Mouse (Mus musculus): ENCODE measurements around the gene Tenm4. TPM values are rescaled to one million over a fixed set of nuclear protein-coding genes. Genes with fewer than 3 reads are reported as not detected.
A peak's percentile ranks its signal among the peaks of the same experiment; 100 is the strongest.

Gene Tenm4
- polyA plus RNA-seq, 1 experiment from 2014 or later, result 51.6 TPM

- Histone ChIP-seq H3K9me3 (replicated peaks) (no peaks in the 10 kb centered on the region), H3K36me3 (peaks cover 10% of the 10 kb centered on the region; the same call in 1 of the 2 replicates), H3K4me3 (replicated peaks) (no peak overlapping the region), H3K27ac (replicated peaks) (no peak overlapping the region), H3K4me2 (replicated peaks) (no peak overlapping the region), H3K4me1 (peaks cover 17% of the 10 kb centered on the region), H3K27me3 (no peaks in the 10 kb centered on the region), H3K9ac (no peak overlapping the region)
- ATAC-seq (ENCODE audit: insufficient number of reproducible peaks, low FRiP score, low TSS enrichment, low read depth), result no peak
- 72% methylated on average over 1 of the region's 1 CpGs for WGBS
These were observed 559.3 kb downstream of the Tenm4 start for GRCm38 (mm10) chr7:96730360-96730759.

GRCm38 (mm10) chr7:96731947-96732346 is 560.9 kb downstream of the Tenm4 start:
- no peak for ATAC-seq (ENCODE audit: insufficient number of reproducible peaks, low FRiP score, low TSS enrichment, low read depth)
- Histone ChIP-seq H3K27me3 (no peaks in the 10 kb centered on the region), H3K4me2 (replicated peaks) (no peak overlapping the region), H3K4me1 (peaks cover 23% of the 10 kb centered on the region), H3K9me3 (replicated peaks) (no peaks in the 10 kb centered on the region), H3K9ac (no peak overlapping the region), H3K27ac (replicated peaks) (no peak overlapping the region), H3K36me3 (peaks cover 10% of the 10 kb centered on the region; the same call in 1 of the 2 replicates), H3K4me3 (replicated peaks) (no peak overlapping the region)
- 89% methylated on average over 4 of the region's 4 CpGs for WGBS

- Histone ChIP-seq H3K4me2 (replicated peaks) (no peak overlapping the region), H3K27me3 (no peaks in the 10 kb centered on the region), H3K27ac (replicated peaks) (peak overlapping the region; percentile 60), H3K4me3 (replicated peaks) (no peak overlapping the region), H3K36me3 (peaks cover 6% of the 10 kb centered on the region; the same call in 1 of the 2 replicates), H3K9ac (no peak overlapping the region), H3K9me3 (replicated peaks) (no peaks in the 10 kb centered on the region), H3K4me1 (peaks cover 25% of the 10 kb centered on the region)
- 27% methylated on average over 7 of the region's 7 CpGs for WGBS
- ATAC-seq (ENCODE audit: insufficient number of reproducible peaks, low FRiP score, low TSS enrichment, low read depth), result peak; percentile 68
These were observed 563.4 kb downstream of the Tenm4 start for GRCm38 (mm10) chr7:96734315-96735058.

- Histone ChIP-seq H3K36me3 (no peaks in the 10 kb centered on the region; the same call in 1 of the 2 replicates), H3K4me3 (replicated peaks) (no peak overlapping the region), H3K4me1 (peaks cover 34% of the 10 kb centered on the region), H3K27ac (replicated peaks) (peak overlapping the region; percentile 77), H3K9me3 (replicated peaks) (no peaks in the 10 kb centered on the region), H3K4me2 (replicated peaks) (no peak overlapping the region), H3K27me3 (no peaks in the 10 kb centered on the region), H3K9ac (no peak overlapping the region)
- ATAC-seq (ENCODE audit: insufficient number of reproducible peaks, low FRiP score, low TSS enrichment, low read depth), result no peak
- 26% methylated on average over 6 of the region's 6 CpGs for WGBS
These were observed 569.6 kb downstream of the Tenm4 start for GRCm38 (mm10) chr7:96740631-96741030.

GRCm38 (mm10) chr7:96742221-96742620 is 571.2 kb downstream of the Tenm4 start:
- Histone ChIP-seq H3K27me3 (no peaks in the 10 kb centered on the region), H3K4me1 (peaks cover 42% of the 10 kb centered on the region), H3K4me2 (replicated peaks) (no peak overlapping the region), H3K9me3 (replicated peaks) (no peaks in the 10 kb centered on the region), H3K27ac (replicated peaks) (no peak overlapping the region), H3K36me3 (no peaks in the 10 kb centered on the region), H3K4me3 (replicated peaks) (no peak overlapping the region), H3K9ac (no peak overlapping the region)
- WGBS, result 30% methylated on average over 7 of the region's 7 CpGs
- ATAC-seq (ENCODE audit: insufficient number of reproducible peaks, low FRiP score, low TSS enrichment, low read depth), result no peak

GRCm38 (mm10) chr7:96745956-96746355 is 574.9 kb downstream of the Tenm4 start:
- Histone ChIP-seq H3K36me3 (no peaks in the 10 kb centered on the region), H3K27me3 (no peaks in the 10 kb centered on the region), H3K4me3 (replicated peaks) (no peak overlapping the region), H3K4me1 (peaks cover 54% of the 10 kb centered on the region), H3K9ac (no peak overlapping the region), H3K27ac (replicated peaks) (0 out of 2 replicates have a peak overlapping the region, but pooled peaks have one; percentile 22), H3K9me3 (replicated peaks) (no peaks in the 10 kb centered on the region), H3K4me2 (replicated peaks) (no peak overlapping the region)
- ATAC-seq (ENCODE audit: insufficient number of reproducible peaks, low FRiP score, low TSS enrichment, low read depth), result peak; percentile 64; the same call in 1 of the 2 replicates
- 29% methylated on average over 6 of the region's 6 CpGs for WGBS

- H3K9ac ChIP-seq, result no peak overlapping the region
- 77% methylated on average over 4 of the region's 4 CpGs for WGBS
- H3K27ac ChIP-seq (replicated peaks), result no peak overlapping the region
- H3K27me3 ChIP-seq, result no peaks in the 10 kb centered on the region
- H3K36me3 ChIP-seq, result no peaks in the 10 kb centered on the region
- no peak for ATAC-seq (ENCODE audit: insufficient number of reproducible peaks, low FRiP score, low TSS enrichment, low read depth)
- no peaks in the 10 kb centered on the region for H3K9me3 ChIP-seq (replicated peaks)
- H3K4me1 ChIP-seq, result peaks cover 51% of the 10 kb centered on the region
- H3K4me3 ChIP-seq (replicated peaks), result no peak overlapping the region
- H3K4me2 ChIP-seq (replicated peaks), result no peak overlapping the region
These were observed 575.7 kb downstream of the Tenm4 start for GRCm38 (mm10) chr7:96746706-96747105.

GRCm38 (mm10) chr7:96748538-96749045 is 577.5 kb downstream of the Tenm4 start:
- no peak overlapping the region for H3K4me2 ChIP-seq (replicated peaks)
- 50% methylated on average over 7 of the region's 7 CpGs for WGBS
- H3K9ac ChIP-seq, result no peak overlapping the region
- H3K4me1 ChIP-seq, result peaks cover 41% of the 10 kb centered on the region
- H3K9me3 ChIP-seq (replicated peaks), result no peaks in the 10 kb centered on the region
- H3K4me3 ChIP-seq (replicated peaks), result no peak overlapping the region
- no peaks in the 10 kb centered on the region for H3K27me3 ChIP-seq
- peak; percentile 15; the same call in 1 of the 2 replicates for ATAC-seq (ENCODE audit: insufficient number of reproducible peaks, low FRiP score, low TSS enrichment, low read depth)
- H3K36me3 ChIP-seq, result no peaks in the 10 kb centered on the region
- no peak overlapping the region for H3K27ac ChIP-seq (replicated peaks)

- H3K9ac ChIP-seq, result no peak overlapping the region
- peaks cover 48% of the 10 kb centered on the region for H3K4me1 ChIP-seq
- 31% methylated on average over 8 of the region's 8 CpGs for WGBS
- ATAC-seq (ENCODE audit: insufficient number of reproducible peaks, low FRiP score, low TSS enrichment, low read depth), result no peak
- H3K36me3 ChIP-seq, result no peaks in the 10 kb centered on the region
- no peaks in the 10 kb centered on the region for H3K27me3 ChIP-seq
- H3K27ac ChIP-seq (replicated peaks), result no peak overlapping the region
- H3K4me2 ChIP-seq (replicated peaks), result no peak overlapping the region
- no peak overlapping the region for H3K4me3 ChIP-seq (replicated peaks)
- H3K9me3 ChIP-seq (replicated peaks), result no peaks in the 10 kb centered on the region
These were observed 578.7 kb downstream of the Tenm4 start for GRCm38 (mm10) chr7:96749753-96750152.

GRCm38 (mm10) chr7:96751236-96751635 is 580.2 kb downstream of the Tenm4 start:
- H3K4me1 ChIP-seq, result peaks cover 44% of the 10 kb centered on the region
- H3K4me2 ChIP-seq (replicated peaks), result no peak overlapping the region
- H3K27me3 ChIP-seq, result no peaks in the 10 kb centered on the region
- H3K36me3 ChIP-seq, result no peaks in the 10 kb centered on the region
- no peak for ATAC-seq (ENCODE audit: insufficient number of reproducible peaks, low FRiP score, low TSS enrichment, low read depth)
- H3K9me3 ChIP-seq (replicated peaks), result no peaks in the 10 kb centered on the region
- 83% methylated on average over 2 of the region's 2 CpGs for WGBS
- no peak overlapping the region for H3K9ac ChIP-seq
- H3K4me3 ChIP-seq (replicated peaks), result no peak overlapping the region
- no peak overlapping the region for H3K27ac ChIP-seq (replicated peaks)

GRCm38 (mm10) chr7:96752776-96753175 is 581.7 kb downstream of the Tenm4 start:
- peaks cover 38% of the 10 kb centered on the region for H3K4me1 ChIP-seq
- H3K27me3 ChIP-seq, result no peaks in the 10 kb centered on the region
- no peak overlapping the region for H3K27ac ChIP-seq (replicated peaks)
- H3K4me2 ChIP-seq (replicated peaks), result no peak overlapping the region
- H3K36me3 ChIP-seq, result no peaks in the 10 kb centered on the region
- H3K4me3 ChIP-seq (replicated peaks), result no peak overlapping the region
- no peaks in the 10 kb centered on the region for H3K9me3 ChIP-seq (replicated peaks)
- H3K9ac ChIP-seq, result no peak overlapping the region
- ATAC-seq (ENCODE audit: insufficient number of reproducible peaks, low FRiP score, low TSS enrichment, low read depth), result no peak
- 88% methylated on average over 2 of the region's 2 CpGs for WGBS

Data from embryonic facial prominence, embryonic 15.5 days (tissue).